Mouse (Mus musculus) MEL (cell line): ENCODE data around the gene Doc2g.

Experiments used
- CTCF ChIP-seq, 3 experiments: IDR thresholded peaks in 2 of 3; conservative IDR thresholded peaks in 1 of 3; 2 replicates each; pipeline ENCODE4 v1.5.1; 2011 to 2012; ENCODE audit warnings: low read length in 3 of 3, low read depth in 2 of 3, mild to moderate bottlenecking in 2 of 3, improper control_type of control experiment in 1 of 3, inconsistent platforms in 1 of 3, mixed read lengths in 1 of 3, moderate library complexity in 1 of 3; ENCODE audit not compliant: control insufficient read depth in 1 of 3, insufficient read depth in 1 of 3, poor library complexity in 1 of 3, severe bottlenecking in 1 of 3
- EP300 ChIP-seq, 2 experiments: IDR thresholded peaks; 2 replicates each; pipeline ENCODE4 v1.6.1; 2011; ENCODE audit warnings: improper control_type of control experiment in 2 of 2, low read length in 2 of 2, low read depth in 1 of 2, mild to moderate bottlenecking in 1 of 2
- MAX ChIP-seq: IDR thresholded peaks from 2 replicates; pipeline ENCODE4 v1.6.1; 2011; ENCODE audit warnings: low read length, improper control_type of control experiment
- MXI1 ChIP-seq: IDR thresholded peaks from 2 replicates; pipeline ENCODE4 v1.6.1; 2011; ENCODE audit warnings: mild to moderate bottlenecking, low read depth, low read length, improper control_type of control experiment
- NRF1 ChIP-seq: IDR thresholded peaks from 2 replicates; pipeline ENCODE4 v1.6.1; 2014; ENCODE audit warnings: low read depth, mild to moderate bottlenecking, inconsistent platforms, low read length, improper control_type of control experiment, moderate library complexity; ENCODE audit not compliant: poor library complexity, insufficient read depth, severe bottlenecking
- ZMIZ1 ChIP-seq: IDR thresholded peaks from 2 replicates; pipeline ENCODE4 v1.6.1; 2012; ENCODE audit warnings: low read depth, mild to moderate bottlenecking, inconsistent platforms, low read length, improper control_type of control experiment, moderate library complexity

DNA sequence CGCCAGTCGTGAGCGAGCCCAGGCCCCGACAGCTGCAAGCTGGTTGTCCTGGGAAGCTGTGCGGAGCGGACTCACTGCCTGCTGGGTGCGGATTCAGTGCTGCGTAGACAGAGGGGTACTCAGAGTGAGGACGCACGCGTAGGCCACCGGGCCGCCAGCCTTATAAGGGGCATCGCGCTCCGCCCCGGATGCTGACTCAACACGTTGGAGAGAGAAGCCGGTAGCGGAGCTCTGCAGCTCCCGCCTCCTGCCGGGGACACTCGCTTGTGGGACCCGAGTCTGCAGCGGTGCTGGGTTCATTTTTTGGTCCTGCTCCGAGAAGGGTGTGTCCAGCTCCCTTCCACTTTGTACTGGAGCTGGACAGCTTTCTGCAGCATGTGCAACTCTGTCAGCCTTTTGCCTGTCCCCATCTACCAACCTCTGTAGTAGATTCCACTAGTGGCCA is 34.7 kb downstream of the Doc2g start, which contains the start of gene Gstp1:
- TF ChIP-seq NRF1, result peak; percentile 62
- peak; percentile 9 to 23; a peak in 1 of 4 replicates for TF ChIP-seq EP300 (IDR thresholded peaks at IDR 0.05; ENCODE audit: low read depth in 1 of 2, low read length in 2 of 2)
- TF ChIP-seq ZMIZ1, result peak; percentile 97
- TF ChIP-seq CTCF (IDR thresholded peaks at IDR 0.05 in 2 of 3, conservative IDR thresholded peaks at IDR 0.05 in 1 of 3; ENCODE audit: control insufficient read depth in 1 of 3, insufficient read depth in 1 of 3, low read depth in 2 of 3, low read length in 3 of 3, poor library complexity in 1 of 3, severe bottlenecking in 1 of 3), result peak in 1 of 3 experiments; percentile 5; a peak in 1 of 6 replicates
- TF ChIP-seq MAX, result peak; percentile 66; the same call in 1 of the 2 replicates
- TF ChIP-seq MXI1, result peak; percentile 87
